Mouse (Mus musculus) intestine, embryonic 15.5 days (tissue): Measurements from ENCODE around the gene Dleu7. TPM values are rescaled to one million over a fixed set of nuclear protein-coding genes. Genes with fewer than 3 reads are reported as not detected.

Experiments used
- ATAC-seq: fragments of 200-750 bp; cut with Nextera tagmentation; 2 replicates; pipeline ENCODE4 v1.8.0; 2017; ENCODE audit warnings: moderate TSS enrichment, moderate library complexity
- H3K27ac ChIP-seq: fragments of 300-500 bp; sonication (generic); 2 replicates; pipeline ENCODE4 v1.5.1; 2015; ENCODE audit warnings: mild to moderate bottlenecking, inconsistent platforms
- H3K27me3 ChIP-seq: fragments of 300-500 bp; sonication (generic); replicated peaks from 2 replicates; pipeline ENCODE4 v1.6.1; 2015; ENCODE audit warnings: inconsistent platforms
- H3K36me3 ChIP-seq: fragments of 300-500 bp; sonication (generic); 2 replicates; pipeline ENCODE4 v1.6.1; 2015; ENCODE audit warnings: inconsistent platforms
- H3K4me1 ChIP-seq: fragments of 300-500 bp; sonication (generic); replicated peaks from 2 replicates; pipeline ENCODE4 v1.6.1; 2015; ENCODE audit warnings: inconsistent platforms
- H3K4me2 ChIP-seq: fragments of 300-500 bp; sonication (generic); replicated peaks from 2 replicates; pipeline ENCODE4 v1.6.1; 2015; ENCODE audit warnings: mild to moderate bottlenecking, inconsistent platforms
- H3K4me3 ChIP-seq: fragments of 300-500 bp; sonication (generic); replicated peaks from 2 replicates; pipeline ENCODE4 v1.5.1; 2015; ENCODE audit warnings: inconsistent platforms
- H3K9ac ChIP-seq: fragments of 300-500 bp; sonication (generic); 2 replicates; pipeline ENCODE4 v1.6.1; 2015; ENCODE audit warnings: inconsistent platforms
- H3K9me3 ChIP-seq: fragments of 300-500 bp; sonication (generic); 2 replicates; pipeline ENCODE4 v1.6.1; 2016; ENCODE audit warnings: inconsistent platforms
- WGBS: fragments of 180-500 bp; shearing (Covaris S2); methylation state at CpG from one replicate; pipeline ENCODE4 v1.1.7; 2015; 5-methylcytosine and 5-hydroxymethylcytosine counted together
- polyA plus RNA-seq: library from polyadenylated mRNA; unstranded; fragments of >200 nt; fragmentation: Nextera tagmentation; extraction: Ambion mirVana; gene quantifications from 2 replicates; pipeline ENCODE4 v1.2.1, GENCODE M21; 2015

Dleu7 gene
- polyA plus RNA-seq, 1 experiment from 2014 or later: 0.75 TPM

GRCm38 (mm10) chr14:62270698-62271396 lies 22.0 kb downstream of the Dleu7 start:
- ATAC-seq: no peak
- Histone ChIP-seq H3K27ac (no peak overlapping the region), H3K4me1 (no peaks in the 10 kb centered on the region), H3K9ac (no peak overlapping the region), H3K36me3 (no peaks in the 10 kb centered on the region), H3K4me2 (no peak overlapping the region), H3K27me3 (no peaks in the 10 kb centered on the region), H3K9me3 (no peaks in the 10 kb centered on the region), H3K4me3 (no peak overlapping the region)
- WGBS: 74% methylated on average over 12 of the region's 12 CpGs

GRCm38 (mm10) chr14:62258978-62259536 lies 33.8 kb downstream of the Dleu7 start:
- no peak overlapping the region for H3K9ac ChIP-seq
- no peak overlapping the region for H3K27ac ChIP-seq
- ATAC-seq: no peak
- H3K4me3 ChIP-seq: no peak overlapping the region
- no peaks in the 10 kb centered on the region for H3K36me3 ChIP-seq
- 0 out of 2 replicates have a peak, but pooled peaks cover 4% of the 10 kb centered on the region for H3K4me1 ChIP-seq
- H3K4me2 ChIP-seq: no peak overlapping the region
- no peaks in the 10 kb centered on the region for H3K9me3 ChIP-seq
- WGBS: 47% methylated on average over 10 of the region's 10 CpGs
- H3K27me3 ChIP-seq: no peaks in the 10 kb centered on the region

GRCm38 (mm10) chr14:62258125-62258524 lies 34.7 kb downstream of the Dleu7 start:
- no peak for ATAC-seq
- Histone ChIP-seq H3K36me3 (no peaks in the 10 kb centered on the region), H3K9ac (no peak overlapping the region), H3K4me3 (no peak overlapping the region), H3K9me3 (no peaks in the 10 kb centered on the region), H3K4me1 (0 out of 2 replicates have a peak, but pooled peaks cover 4% of the 10 kb centered on the region), H3K4me2 (no peak overlapping the region), H3K27ac (no peak overlapping the region), H3K27me3 (no peaks in the 10 kb centered on the region)
- 73% methylated on average over 6 of the region's 6 CpGs for WGBS

GRCm38 (mm10) chr14:62256066-62256465 lies 36.8 kb downstream of the Dleu7 start:
- Histone ChIP-seq H3K27me3 (no peaks in the 10 kb centered on the region), H3K9ac (no peak overlapping the region), H3K36me3 (no peaks in the 10 kb centered on the region), H3K4me2 (no peak overlapping the region), H3K4me3 (no peak overlapping the region), H3K9me3 (no peaks in the 10 kb centered on the region), H3K27ac (no peak overlapping the region), H3K4me1 (0 out of 2 replicates have a peak, but pooled peaks cover 4% of the 10 kb centered on the region)
- 86% methylated on average over 5 of the region's 5 CpGs for WGBS
- no peak for ATAC-seq

DNA sequence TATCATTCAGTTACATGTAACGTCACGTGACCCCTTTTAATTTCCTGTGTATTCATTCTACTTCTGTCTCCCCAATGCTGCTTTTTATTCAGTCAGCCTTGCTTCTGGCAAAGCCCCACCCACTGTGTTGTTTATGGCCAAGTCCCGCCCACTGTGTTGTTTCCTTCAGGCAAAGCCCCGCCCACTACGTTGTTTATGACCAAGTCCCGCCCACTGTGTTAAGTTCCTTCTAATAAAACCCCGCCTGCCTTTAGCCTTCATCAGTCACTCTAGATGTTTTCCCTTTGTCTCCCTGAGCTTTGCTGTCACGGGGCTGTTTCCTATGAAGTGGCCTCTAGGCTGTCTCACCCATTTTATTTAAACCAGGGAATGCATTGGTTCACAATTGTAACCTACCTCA lies 38.5 kb downstream of the Dleu7 start:
- H3K4me2 ChIP-seq: no peak overlapping the region
- ATAC-seq: no peak
- WGBS: 62% methylated on average over 8 of the region's 8 CpGs

DNA sequence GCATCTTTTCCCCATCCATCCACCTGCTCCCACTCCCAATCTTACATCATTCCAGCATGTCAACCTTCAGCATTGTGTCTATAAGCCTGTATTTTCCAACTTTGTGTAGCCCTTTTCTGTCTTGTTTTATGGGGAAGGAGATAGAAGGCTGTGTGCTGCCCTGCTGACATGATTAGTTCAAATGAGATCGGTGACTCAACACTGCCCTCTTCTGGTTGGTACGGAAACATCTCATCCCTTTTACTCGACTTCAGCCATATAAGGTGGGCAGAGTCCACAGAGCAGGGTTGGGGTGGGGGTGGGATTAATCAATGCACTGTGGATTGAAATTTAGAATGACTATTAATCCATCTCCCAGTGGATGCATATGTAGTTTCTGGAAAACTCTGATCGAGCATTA lies 40.8 kb downstream of the Dleu7 start:
- Histone ChIP-seq H3K36me3 (no peaks in the 10 kb centered on the region), H3K27ac (no peak overlapping the region), H3K9ac (no peak overlapping the region), H3K4me3 (no peak overlapping the region), H3K27me3 (no peaks in the 10 kb centered on the region), H3K4me2 (no peak overlapping the region), H3K4me1 (no peaks in the 10 kb centered on the region), H3K9me3 (no peaks in the 10 kb centered on the region)
- peak; percentile 63 for ATAC-seq
- 6% methylated on average over 4 of the region's 4 CpGs for WGBS

More for the DNA sequence above, 38.5 kb downstream of the Dleu7 start:
- no peak overlapping the region for H3K9ac ChIP-seq
- no peaks in the 10 kb centered on the region for H3K9me3 ChIP-seq
- 0 out of 2 replicates have a peak, but pooled peaks cover 4% of the 10 kb centered on the region for H3K4me1 ChIP-seq
- H3K27me3 ChIP-seq: no peaks in the 10 kb centered on the region
- H3K4me3 ChIP-seq: no peak overlapping the region
- H3K27ac ChIP-seq: no peak overlapping the region
- H3K36me3 ChIP-seq: no peaks in the 10 kb centered on the region

GRCm38 (mm10) chr14:62250046-62250445 lies 42.8 kb downstream of the Dleu7 start:
- Histone ChIP-seq H3K4me3 (no peak overlapping the region), H3K27ac (no peak overlapping the region), H3K27me3 (no peaks in the 10 kb centered on the region), H3K4me2 (no peak overlapping the region), H3K9ac (no peak overlapping the region), H3K4me1 (no peaks in the 10 kb centered on the region), H3K36me3 (no peaks in the 10 kb centered on the region), H3K9me3 (no peaks in the 10 kb centered on the region)
- ATAC-seq: no peak
- WGBS: 79% methylated on average over 3 of the region's 3 CpGs

DNA sequence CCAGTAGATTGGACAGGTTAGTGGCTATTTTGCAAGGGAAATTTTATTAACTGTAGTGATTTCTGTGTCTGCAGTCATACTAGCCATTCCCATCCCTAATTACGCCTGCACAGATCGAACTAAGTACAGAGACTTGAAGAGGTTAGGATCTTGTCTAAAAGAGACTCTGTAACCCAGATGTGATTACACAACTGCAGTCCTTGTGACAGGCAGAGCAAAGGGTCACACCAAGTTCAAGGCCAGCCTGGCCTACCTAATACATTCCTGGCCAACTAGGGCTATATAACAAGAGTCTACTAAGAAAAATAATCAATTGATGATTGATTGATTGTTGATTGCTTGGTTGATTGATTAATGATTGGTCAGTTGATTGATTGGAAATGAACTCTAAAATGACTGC lies 43.6 kb downstream of the Dleu7 start:
- 77% methylated on average over 2 of the region's 2 CpGs for WGBS
- no peaks in the 10 kb centered on the region for H3K4me1 ChIP-seq
- no peak overlapping the region for H3K4me3 ChIP-seq
- H3K4me2 ChIP-seq: no peak overlapping the region
- H3K36me3 ChIP-seq: no peaks in the 10 kb centered on the region
- no peaks in the 10 kb centered on the region for H3K27me3 ChIP-seq
- H3K9me3 ChIP-seq: no peaks in the 10 kb centered on the region
- H3K27ac ChIP-seq: no peak overlapping the region
- no peak overlapping the region for H3K9ac ChIP-seq
- no peak for ATAC-seq

DNA sequence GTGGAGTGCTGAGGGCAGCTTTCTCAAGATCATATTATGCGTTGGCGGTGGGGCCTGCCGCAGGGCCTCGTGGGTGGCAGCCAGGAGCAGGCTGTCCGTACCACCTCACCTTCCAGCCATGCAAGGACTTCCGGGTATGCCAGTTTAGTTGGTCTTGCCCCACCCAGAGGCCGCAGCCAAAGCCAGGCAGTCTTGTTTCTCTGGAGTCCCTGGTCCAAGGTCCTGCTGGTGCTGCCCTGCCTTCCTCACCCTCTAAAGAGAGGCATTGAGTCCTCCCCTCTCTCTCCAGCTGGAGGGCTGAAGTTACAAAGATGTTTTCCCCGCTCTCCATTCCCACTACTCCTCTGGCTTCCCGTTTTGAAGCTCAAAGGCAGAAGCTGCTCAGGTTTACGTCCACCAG lies 44.1 kb downstream of the Dleu7 start:
- no peaks in the 10 kb centered on the region for H3K4me1 ChIP-seq
- H3K4me3 ChIP-seq: no peak overlapping the region
- WGBS: 77% methylated on average over 10 of the region's 10 CpGs
- no peaks in the 10 kb centered on the region for H3K9me3 ChIP-seq
- H3K4me2 ChIP-seq: no peak overlapping the region
- H3K9ac ChIP-seq: no peak overlapping the region
- H3K27me3 ChIP-seq: no peaks in the 10 kb centered on the region
- no peak for ATAC-seq
- H3K36me3 ChIP-seq: no peaks in the 10 kb centered on the region
- no peak overlapping the region for H3K27ac ChIP-seq

GRCm38 (mm10) chr14:62248345-62248744 lies 44.5 kb downstream of the Dleu7 start:
- no peak overlapping the region for H3K4me3 ChIP-seq
- no peaks in the 10 kb centered on the region for H3K36me3 ChIP-seq
- no peaks in the 10 kb centered on the region for H3K9me3 ChIP-seq
- no peak overlapping the region for H3K4me2 ChIP-seq
- no peaks in the 10 kb centered on the region for H3K4me1 ChIP-seq
- H3K27ac ChIP-seq: no peak overlapping the region
- 91% methylated on average over 7 of the region's 7 CpGs for WGBS
- H3K27me3 ChIP-seq: no peaks in the 10 kb centered on the region
- H3K9ac ChIP-seq: no peak overlapping the region
- no peak for ATAC-seq

DNA sequence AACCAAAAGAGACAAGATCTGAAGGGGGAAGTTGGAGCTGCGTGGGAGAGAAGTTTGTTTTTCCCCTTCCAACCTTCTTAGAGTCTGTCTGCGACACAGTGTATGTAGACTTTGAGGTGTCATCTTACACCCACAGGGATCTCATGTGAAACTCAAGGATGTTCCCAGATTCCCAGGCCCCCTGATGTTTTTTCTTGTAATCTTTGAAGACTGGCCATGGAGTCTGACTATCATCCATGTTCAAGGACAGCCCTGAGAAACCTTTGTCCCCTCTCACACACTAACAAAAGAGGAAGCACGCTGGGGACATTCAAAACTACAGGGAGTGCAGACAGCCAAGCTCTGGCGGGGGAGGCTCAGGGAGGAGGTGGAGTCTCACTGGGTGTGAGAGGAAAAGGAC lies 47.3 kb downstream of the Dleu7 start:
- no peaks in the 10 kb centered on the region for H3K36me3 ChIP-seq
- H3K4me1 ChIP-seq: no peaks in the 10 kb centered on the region
- 16% methylated on average over 4 of the region's 4 CpGs for WGBS
- H3K27me3 ChIP-seq: no peaks in the 10 kb centered on the region
- no peak overlapping the region for H3K27ac ChIP-seq
- no peak overlapping the region for H3K4me2 ChIP-seq
- no peak overlapping the region for H3K9ac ChIP-seq
- no peak for ATAC-seq
- H3K9me3 ChIP-seq: no peaks in the 10 kb centered on the region
- H3K4me3 ChIP-seq: no peak overlapping the region

GRCm38 (mm10) chr14:62243530-62243929 lies 49.3 kb downstream of the Dleu7 start:
- Histone ChIP-seq H3K9ac (no peak overlapping the region), H3K36me3 (no peaks in the 10 kb centered on the region), H3K4me2 (no peak overlapping the region), H3K9me3 (no peaks in the 10 kb centered on the region), H3K4me3 (no peak overlapping the region), H3K27me3 (no peaks in the 10 kb centered on the region), H3K4me1 (no peaks in the 10 kb centered on the region), H3K27ac (no peak overlapping the region)
- 73% methylated on average over 2 of the region's 2 CpGs for WGBS
- ATAC-seq: no peak

DNA sequence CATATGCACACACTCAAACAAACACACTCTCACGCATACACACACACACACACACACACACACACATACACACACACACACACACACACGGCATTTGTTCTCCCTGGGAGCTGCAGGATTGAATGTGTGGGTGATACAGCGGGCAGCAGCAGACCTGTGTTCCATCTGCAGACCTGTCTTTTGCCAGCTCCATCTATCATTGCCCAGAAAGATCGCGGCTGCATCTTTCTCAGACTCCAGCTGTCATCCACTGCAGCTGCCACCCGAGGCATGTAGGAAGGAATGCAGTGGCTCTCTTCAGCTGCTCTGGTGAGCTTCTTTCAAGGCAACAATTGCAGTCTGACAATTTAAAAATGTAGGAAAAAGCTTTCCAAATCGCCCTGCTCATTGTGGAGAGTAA lies 56.9 kb downstream of the Dleu7 start:
- Histone ChIP-seq H3K4me2 (no peak overlapping the region), H3K36me3 (no peaks in the 10 kb centered on the region), H3K27me3 (no peaks in the 10 kb centered on the region), H3K9ac (no peak overlapping the region), H3K4me3 (no peak overlapping the region), H3K9me3 (no peaks in the 10 kb centered on the region), H3K4me1 (no peaks in the 10 kb centered on the region), H3K27ac (no peak overlapping the region)
- ATAC-seq: no peak
- 38% methylated on average over 7 of the region's 7 CpGs for WGBS
